Mouse (Mus musculus): ENCODE data around the gene Polr1b. TPM values are rescaled to one million over a fixed set of nuclear protein-coding genes. Genes with fewer than 3 reads are reported as not detected.

Gene Polr1b
- total RNA-seq (2022) = 10 to 100 TPM; 17.6 to 23.3 (median 20.6) TPM

GRCm38 (mm10) chr2:129100784-129101310 is at the start of gene Polr1b:
Polr1b (plus strand) TSS chr2:129100995.
- DNase-seq = peak; percentile 93

GRCm38 (mm10) chr2:129052451-129052983 is 48.3 kb upstream of the Polr1b start:
- no peak for DNase-seq

GRCm38 (mm10) chr2:129055741-129056140 is 45.1 kb upstream of the Polr1b start:
- DNase-seq = no peak

GRCm38 (mm10) chr2:129056597-129056996 is 44.2 kb upstream of the Polr1b start:
- DNase-seq = no peak

GRCm38 (mm10) chr2:129057256-129057655 is 43.5 kb upstream of the Polr1b start:
- no peak for DNase-seq

GRCm38 (mm10) chr2:129057920-129058361 is 42.9 kb upstream of the Polr1b start:
- no peak for DNase-seq

GRCm38 (mm10) chr2:129061456-129062059 is 39.2 kb upstream of the Polr1b start:
- DNase-seq = no peak

- peak; percentile 55 for DNase-seq
These were observed 35.1 kb upstream of the Polr1b start, which contains the start of gene Ttl for GRCm38 (mm10) chr2:129065437-129066282. Ttl (plus strand) TSS chr2:129065942.

GRCm38 (mm10) chr2:129066326-129066725 is 34.5 kb upstream of the Polr1b start:
- peak; percentile 57 for DNase-seq

GRCm38 (mm10) chr2:129070296-129070695 is 30.5 kb upstream of the Polr1b start:
- DNase-seq = no peak

GRCm38 (mm10) chr2:129078313-129078712 is 22.5 kb upstream of the Polr1b start:
- no peak for DNase-seq

- no peak for DNase-seq
These were observed 21.6 kb upstream of the Polr1b start for GRCm38 (mm10) chr2:129079194-129079593.

- no peak for DNase-seq
These were observed 19.7 kb upstream of the Polr1b start for GRCm38 (mm10) chr2:129081097-129081496.

- DNase-seq = no peak
These were observed 17.3 kb upstream of the Polr1b start for GRCm38 (mm10) chr2:129083514-129083913.

- no peak for DNase-seq
These were observed 15.8 kb upstream of the Polr1b start for GRCm38 (mm10) chr2:129084959-129085358.

- DNase-seq = no peak
These were observed 13.3 kb upstream of the Polr1b start for GRCm38 (mm10) chr2:129087520-129087919.

- no peak for DNase-seq
These were observed 10.4 kb upstream of the Polr1b start for GRCm38 (mm10) chr2:129090370-129090769.

GRCm38 (mm10) chr2:129092810-129093209 is 8.0 kb upstream of the Polr1b start:
- DNase-seq = no peak

- DNase-seq = no peak
These were observed 6.7 kb upstream of the Polr1b start for GRCm38 (mm10) chr2:129093926-129094724.

- DNase-seq = no peak
These were observed 12.1 kb downstream of the Polr1b start for GRCm38 (mm10) chr2:129112924-129113323.

GRCm38 (mm10) chr2:129115706-129116367 is 15.0 kb downstream of the Polr1b start:
- DNase-seq = no peak

GRCm38 (mm10) chr2:129116368-129116739 is 15.6 kb downstream of the Polr1b start:
- no peak for DNase-seq
